Mouse (Mus musculus) left cerebral cortex, postnatal 14 days (tissue): Measurements from ENCODE around the gene Cldn34b3. TPM values are rescaled to one million over a fixed set of nuclear protein-coding genes. Genes with fewer than 3 reads are reported as not detected.
"Not testable (repeated sequence)": the region's sequence is repeated elsewhere in the genome, so short reads cannot be mapped to it uniquely, and the experiment has no call there.

Experiments used
- DNase-seq, 2 experiments: peaks; one replicate each; pipeline ENCODE4 v3.0.0; 2021 to 2022; ENCODE audit warnings: low spot score in 2 of 2, mixed read lengths in 1 of 2
- intact Hi-C: fragments of 180-260 bp; cut with DNase I; formaldehyde crosslinking; loops from one replicate; pipeline ENCODE4 v1.15.1; 2025
- long read RNA-seq, 2 experiments: library from polyadenylated mRNA; stranded (forward); transcript quantifications; one replicate each; pipeline ENCODE4 v2.0.0; 2021
- total RNA-seq, 2 experiments: library from RNA; stranded (reverse); gene quantifications; 2 replicates each; pipeline ENCODE4 v1.2.3; 2021

Cldn34b3 gene
- not detected for total RNA-seq
- long read RNA-seq, experiment 1, result 0 reads
- long read RNA-seq, experiment 2, result 0 reads

- intact Hi-C loops, DNase-seq: not testable (repeated sequence)
Measured at GRCm38 (mm10) chrX:76264004-76264403, at the start of gene Cldn34b3. Cldn34b3 (plus strand) TSS chrX:76264304.

Other genes with a start within 250 kb of the Cldn34b3 start
- not detected for gene Cldn34b4, start 129.0 kb downstream of the Cldn34b3 start, total RNA-seq